Mouse (Mus musculus): ENCODE results near the gene Gpnmb. TPM values are rescaled to one million over a fixed set of nuclear protein-coding genes. Genes with fewer than 3 reads are reported as not detected.

The Gpnmb gene
- polyA plus RNA-seq, 1 experiment from 2014 or later, result 0.30 TPM

DNA sequence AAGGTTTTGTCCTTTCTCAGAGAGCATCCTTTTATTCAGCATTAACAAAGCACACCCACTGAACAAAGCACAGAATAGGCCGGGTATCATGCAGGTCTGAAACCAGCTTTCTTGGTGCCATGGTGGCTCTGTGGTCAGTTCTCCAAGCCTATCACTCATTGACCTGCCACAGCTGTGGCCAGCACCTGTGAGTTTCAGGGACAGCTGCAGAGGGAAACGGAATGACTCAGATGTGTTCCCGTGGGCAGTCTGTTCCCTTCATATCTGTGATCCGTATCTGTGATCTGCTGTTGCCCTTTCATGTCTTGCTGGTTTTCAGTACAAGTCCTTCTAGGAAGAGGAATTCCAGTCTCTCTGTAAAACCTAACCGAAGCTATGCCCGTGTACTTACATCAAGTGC is 10.2 kb downstream of the Gpnmb start:
- no peak overlapping the region for H3K9ac ChIP-seq (ENCODE audit: low read length)
- H3K4me3 ChIP-seq (replicated peaks; ENCODE audit: low read length), result no peak overlapping the region
- H3K36me3 ChIP-seq (ENCODE audit: control insufficient read depth, insufficient read depth, low read length), result no peaks in the 10 kb centered on the region
- no peaks in the 10 kb centered on the region for H3K4me1 ChIP-seq (ENCODE audit: control insufficient read depth, insufficient read depth, low read length)
- no peak for ATAC-seq (ENCODE audit: insufficient read depth, low FRiP score)
- WGBS, result 76% methylated on average over 6 of the region's 6 CpGs
- H3K27me3 ChIP-seq (ENCODE audit: control insufficient read depth, insufficient read depth, low read length), result no peaks in the 10 kb centered on the region
- H3K9me3 ChIP-seq (replicated peaks; ENCODE audit: control insufficient read depth, low read length), result no peaks in the 10 kb centered on the region
- no peak overlapping the region for H3K27ac ChIP-seq (ENCODE audit: low read length)
- H3K4me2 ChIP-seq (ENCODE audit: low read depth, low read length), result no peak overlapping the region

DNA sequence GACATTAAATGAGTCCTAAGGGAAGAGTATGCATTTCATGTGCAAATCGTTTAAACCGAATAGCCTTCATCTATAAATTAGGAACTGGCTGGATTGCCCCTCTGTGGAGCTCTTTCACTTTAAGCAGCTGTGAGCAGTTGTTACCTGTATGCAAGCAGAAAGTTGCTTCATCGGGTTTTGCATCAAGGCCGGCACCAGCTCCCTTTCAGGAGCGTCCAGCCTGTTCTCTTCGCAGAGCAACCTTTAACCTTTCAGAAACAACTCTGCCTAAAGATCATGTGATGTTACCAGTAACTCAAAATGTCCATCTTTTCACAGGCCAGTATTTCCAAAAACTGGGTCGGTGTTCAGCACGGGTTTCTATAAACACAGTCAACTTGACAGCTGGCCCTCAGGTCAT is 10.6 kb downstream of the Gpnmb start:
- Histone ChIP-seq H3K4me3 (replicated peaks; ENCODE audit: low read length) (no peak overlapping the region), H3K27ac (ENCODE audit: low read length) (no peak overlapping the region), H3K27me3 (ENCODE audit: control insufficient read depth, insufficient read depth, low read length) (no peaks in the 10 kb centered on the region), H3K36me3 (ENCODE audit: control insufficient read depth, insufficient read depth, low read length) (no peaks in the 10 kb centered on the region), H3K4me2 (ENCODE audit: low read depth, low read length) (no peak overlapping the region), H3K9ac (ENCODE audit: low read length) (no peak overlapping the region), H3K4me1 (ENCODE audit: control insufficient read depth, insufficient read depth, low read length) (no peaks in the 10 kb centered on the region), H3K9me3 (replicated peaks; ENCODE audit: control insufficient read depth, low read length) (no peaks in the 10 kb centered on the region)
- no peak for ATAC-seq (ENCODE audit: insufficient read depth, low FRiP score)
- 66% methylated on average over 8 of the region's 8 CpGs for WGBS

DNA sequence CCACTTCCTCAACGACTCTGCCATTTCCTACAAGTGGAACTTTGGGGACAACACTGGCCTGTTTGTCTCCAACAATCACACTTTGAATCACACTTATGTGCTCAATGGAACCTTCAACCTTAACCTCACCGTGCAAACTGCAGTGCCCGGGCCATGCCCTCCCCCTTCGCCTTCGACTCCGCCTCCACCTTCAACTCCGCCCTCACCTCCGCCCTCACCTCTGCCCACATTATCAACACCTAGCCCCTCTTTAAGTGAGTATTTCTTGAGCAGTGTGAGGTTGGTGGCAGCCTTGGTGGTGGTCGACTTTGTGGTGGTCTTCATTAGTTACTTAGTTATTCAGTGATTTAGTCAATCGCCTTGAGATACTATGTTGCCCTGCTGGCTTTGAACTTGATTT is 11.5 kb downstream of the Gpnmb start:
- no peak overlapping the region for H3K27ac ChIP-seq (ENCODE audit: low read length)
- H3K36me3 ChIP-seq (ENCODE audit: control insufficient read depth, insufficient read depth, low read length), result no peaks in the 10 kb centered on the region
- 68% methylated on average over 10 of the region's 10 CpGs for WGBS
- ATAC-seq (ENCODE audit: insufficient read depth, low FRiP score), result no peak
- H3K27me3 ChIP-seq (ENCODE audit: control insufficient read depth, insufficient read depth, low read length), result no peaks in the 10 kb centered on the region
- H3K4me1 ChIP-seq (ENCODE audit: control insufficient read depth, insufficient read depth, low read length), result no peaks in the 10 kb centered on the region
- H3K4me2 ChIP-seq (ENCODE audit: low read depth, low read length), result no peak overlapping the region
- no peak overlapping the region for H3K4me3 ChIP-seq (replicated peaks; ENCODE audit: low read length)
- no peaks in the 10 kb centered on the region for H3K9me3 ChIP-seq (replicated peaks; ENCODE audit: control insufficient read depth, low read length)
- no peak overlapping the region for H3K9ac ChIP-seq (ENCODE audit: low read length)

DNA sequence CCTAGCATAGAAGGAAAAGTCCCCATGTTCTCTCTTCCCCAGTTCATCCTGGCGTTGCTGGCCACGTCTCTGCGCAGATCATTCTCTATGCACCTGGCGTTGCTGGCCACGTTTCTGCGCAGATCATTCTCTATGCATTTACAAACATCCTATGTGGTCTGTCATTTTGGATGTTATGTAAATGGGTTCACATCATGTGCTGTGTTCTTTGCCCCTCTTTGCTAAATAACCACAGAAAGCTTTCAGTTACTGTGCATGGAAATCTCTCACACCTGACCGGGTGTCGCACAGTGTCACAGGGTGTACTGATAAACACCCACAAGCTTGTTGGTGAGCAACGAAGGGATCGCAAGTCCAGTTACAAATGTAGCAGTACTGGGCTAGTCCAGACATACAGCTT is 12.0 kb downstream of the Gpnmb start:
- no peaks in the 10 kb centered on the region for H3K4me1 ChIP-seq (ENCODE audit: control insufficient read depth, insufficient read depth, low read length)
- H3K9me3 ChIP-seq (replicated peaks; ENCODE audit: control insufficient read depth, low read length), result no peaks in the 10 kb centered on the region
- H3K9ac ChIP-seq (ENCODE audit: low read length), result no peak overlapping the region
- no peak overlapping the region for H3K27ac ChIP-seq (ENCODE audit: low read length)
- no peak for ATAC-seq (ENCODE audit: insufficient read depth, low FRiP score)
- H3K27me3 ChIP-seq (ENCODE audit: control insufficient read depth, insufficient read depth, low read length), result no peaks in the 10 kb centered on the region
- 86% methylated on average over 10 of the region's 10 CpGs for WGBS
- no peak overlapping the region for H3K4me3 ChIP-seq (replicated peaks; ENCODE audit: low read length)
- H3K36me3 ChIP-seq (ENCODE audit: control insufficient read depth, insufficient read depth, low read length), result no peaks in the 10 kb centered on the region
- H3K4me2 ChIP-seq (ENCODE audit: low read depth, low read length), result no peak overlapping the region

DNA sequence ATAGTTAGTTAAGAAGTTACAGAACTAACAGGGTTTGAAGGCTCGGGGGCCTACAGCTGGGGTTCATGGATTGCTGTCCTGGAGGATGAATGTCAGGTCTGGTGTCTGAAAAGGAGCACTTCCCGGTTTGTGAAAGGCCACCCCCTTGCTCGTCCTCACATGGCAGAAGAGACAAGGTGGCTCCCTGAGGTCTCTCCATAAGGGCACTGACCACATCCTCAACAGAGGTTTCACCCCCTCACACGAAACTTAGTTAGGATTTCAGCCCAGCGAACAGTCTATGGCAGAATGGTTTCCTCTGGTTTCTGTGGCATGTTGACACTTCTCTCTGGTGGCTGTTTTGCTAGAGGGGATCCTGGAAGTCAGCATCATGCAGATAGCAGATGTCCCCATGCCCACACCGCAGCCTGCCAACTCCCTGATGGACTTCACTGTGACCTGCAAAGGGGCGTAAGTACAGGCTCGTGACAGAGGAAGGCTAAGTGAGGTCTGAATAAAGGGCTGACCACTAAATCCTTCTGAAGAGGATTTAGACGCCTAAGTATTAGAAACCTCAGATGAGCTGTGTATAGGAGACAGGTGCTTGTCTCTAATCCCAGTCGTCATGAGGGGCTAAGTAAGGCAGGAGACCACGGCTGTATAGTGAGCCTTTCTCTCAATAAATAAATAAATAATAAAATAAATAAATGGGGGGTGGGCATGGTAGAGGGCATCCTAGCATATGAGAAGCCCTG is 14.5 kb downstream of the Gpnmb start:
- Histone ChIP-seq H3K27me3 (ENCODE audit: control insufficient read depth, insufficient read depth, low read length) (no peaks in the 10 kb centered on the region), H3K4me1 (ENCODE audit: control insufficient read depth, insufficient read depth, low read length) (no peaks in the 10 kb centered on the region), H3K4me3 (replicated peaks; ENCODE audit: low read length) (no peak overlapping the region), H3K4me2 (ENCODE audit: low read depth, low read length) (no peak overlapping the region), H3K9me3 (replicated peaks; ENCODE audit: control insufficient read depth, low read length) (no peaks in the 10 kb centered on the region), H3K9ac (ENCODE audit: low read length) (no peak overlapping the region), H3K27ac (ENCODE audit: low read length) (no peak overlapping the region), H3K36me3 (ENCODE audit: control insufficient read depth, insufficient read depth, low read length) (no peaks in the 10 kb centered on the region)
- ATAC-seq (ENCODE audit: insufficient read depth, low FRiP score), result no peak
- 74% methylated on average over 11 of the region's 11 CpGs for WGBS

DNA sequence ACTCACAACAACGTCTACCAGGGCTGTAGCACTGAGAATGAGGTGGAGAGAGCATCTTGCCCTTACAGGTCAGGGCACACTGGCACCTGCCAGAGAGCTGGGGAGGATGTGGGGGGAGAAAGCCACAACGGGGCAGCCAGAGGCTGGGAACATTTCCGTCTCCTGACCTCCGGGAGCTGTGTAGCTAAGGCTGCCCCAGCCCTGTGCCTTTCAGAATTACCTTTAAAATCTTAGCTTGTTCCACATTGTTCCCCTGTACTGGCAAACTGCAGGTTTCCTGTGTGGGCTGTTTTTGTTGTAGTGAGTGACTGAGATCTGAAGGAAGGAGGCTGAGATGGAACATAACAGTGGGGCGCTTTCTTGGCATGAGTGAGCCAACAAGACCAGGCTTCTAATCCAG is 15.8 kb downstream of the Gpnmb start:
- Histone ChIP-seq H3K27me3 (ENCODE audit: control insufficient read depth, insufficient read depth, low read length) (no peaks in the 10 kb centered on the region), H3K4me1 (ENCODE audit: control insufficient read depth, insufficient read depth, low read length) (no peaks in the 10 kb centered on the region), H3K4me3 (replicated peaks; ENCODE audit: low read length) (no peak overlapping the region), H3K36me3 (ENCODE audit: control insufficient read depth, insufficient read depth, low read length) (no peaks in the 10 kb centered on the region), H3K27ac (ENCODE audit: low read length) (no peak overlapping the region), H3K9ac (ENCODE audit: low read length) (no peak overlapping the region), H3K9me3 (replicated peaks; ENCODE audit: control insufficient read depth, low read length) (no peaks in the 10 kb centered on the region), H3K4me2 (ENCODE audit: low read depth, low read length) (no peak overlapping the region)
- ATAC-seq (ENCODE audit: insufficient read depth, low FRiP score), result no peak
- WGBS, result 66% methylated on average over 5 of the region's 5 CpGs

DNA sequence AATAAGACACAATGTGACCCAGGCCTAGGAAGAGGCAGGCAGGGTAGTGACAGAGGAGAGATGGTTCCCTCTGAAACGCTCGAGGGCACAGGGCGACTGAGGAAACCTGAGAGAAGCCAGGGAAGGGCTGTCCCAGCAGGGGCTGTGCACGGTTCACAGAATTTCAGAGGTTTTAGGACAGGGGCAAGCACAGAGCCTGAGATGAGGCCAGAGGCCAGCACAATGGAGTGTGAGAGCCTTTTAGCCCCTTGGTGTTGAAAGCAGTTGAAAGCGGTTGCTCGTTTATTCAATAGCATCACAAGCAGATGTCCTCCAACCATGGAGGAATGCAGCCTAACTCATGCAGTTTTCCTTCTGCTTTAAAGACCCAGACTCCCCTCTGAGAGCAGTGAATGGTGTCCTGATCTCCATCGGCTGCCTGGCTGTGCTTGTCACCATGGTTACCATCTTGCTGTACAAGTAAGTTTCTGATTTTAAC is 18.9 kb downstream of the Gpnmb start:
- no peak overlapping the region for H3K27ac ChIP-seq (ENCODE audit: low read length)
- H3K4me1 ChIP-seq (ENCODE audit: control insufficient read depth, insufficient read depth, low read length), result no peaks in the 10 kb centered on the region
- no peak overlapping the region for H3K9ac ChIP-seq (ENCODE audit: low read length)
- 38% methylated on average over 7 of the region's 7 CpGs for WGBS
- H3K36me3 ChIP-seq (ENCODE audit: control insufficient read depth, insufficient read depth, low read length), result no peaks in the 10 kb centered on the region
- ATAC-seq (ENCODE audit: insufficient read depth, low FRiP score), result no peak
- H3K4me3 ChIP-seq (replicated peaks; ENCODE audit: low read length), result no peak overlapping the region
- H3K9me3 ChIP-seq (replicated peaks; ENCODE audit: control insufficient read depth, low read length), result no peaks in the 10 kb centered on the region
- no peaks in the 10 kb centered on the region for H3K27me3 ChIP-seq (ENCODE audit: control insufficient read depth, insufficient read depth, low read length)
- no peak overlapping the region for H3K4me2 ChIP-seq (ENCODE audit: low read depth, low read length)

DNA sequence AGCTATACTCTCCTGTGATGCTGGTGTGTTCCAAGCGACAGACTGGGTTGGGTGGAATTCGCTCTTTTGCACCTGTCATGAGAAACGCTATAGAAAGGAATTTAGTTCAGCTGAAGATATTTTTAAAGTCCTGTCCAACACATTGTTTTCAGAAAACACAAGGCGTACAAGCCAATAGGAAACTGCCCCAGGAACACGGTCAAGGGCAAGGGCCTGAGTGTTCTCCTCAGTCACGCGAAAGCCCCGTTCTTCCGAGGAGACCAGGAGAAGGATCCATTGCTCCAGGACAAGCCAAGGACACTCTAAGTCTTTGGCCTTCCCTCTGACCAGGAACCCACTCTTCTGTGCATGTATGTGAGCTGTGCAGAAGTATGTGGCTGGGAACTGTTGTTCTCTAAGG is 19.7 kb downstream of the Gpnmb start:
- no peaks in the 10 kb centered on the region for H3K36me3 ChIP-seq (ENCODE audit: control insufficient read depth, insufficient read depth, low read length)
- H3K4me3 ChIP-seq (replicated peaks; ENCODE audit: low read length), result no peak overlapping the region
- no peaks in the 10 kb centered on the region for H3K9me3 ChIP-seq (replicated peaks; ENCODE audit: control insufficient read depth, low read length)
- WGBS, result 84% methylated on average over 9 of the region's 9 CpGs
- no peaks in the 10 kb centered on the region for H3K4me1 ChIP-seq (ENCODE audit: control insufficient read depth, insufficient read depth, low read length)
- H3K4me2 ChIP-seq (ENCODE audit: low read depth, low read length), result no peak overlapping the region
- no peaks in the 10 kb centered on the region for H3K27me3 ChIP-seq (ENCODE audit: control insufficient read depth, insufficient read depth, low read length)
- ATAC-seq (ENCODE audit: insufficient read depth, low FRiP score), result no peak
- no peak overlapping the region for H3K27ac ChIP-seq (ENCODE audit: low read length)
- no peak overlapping the region for H3K9ac ChIP-seq (ENCODE audit: low read length)

DNA sequence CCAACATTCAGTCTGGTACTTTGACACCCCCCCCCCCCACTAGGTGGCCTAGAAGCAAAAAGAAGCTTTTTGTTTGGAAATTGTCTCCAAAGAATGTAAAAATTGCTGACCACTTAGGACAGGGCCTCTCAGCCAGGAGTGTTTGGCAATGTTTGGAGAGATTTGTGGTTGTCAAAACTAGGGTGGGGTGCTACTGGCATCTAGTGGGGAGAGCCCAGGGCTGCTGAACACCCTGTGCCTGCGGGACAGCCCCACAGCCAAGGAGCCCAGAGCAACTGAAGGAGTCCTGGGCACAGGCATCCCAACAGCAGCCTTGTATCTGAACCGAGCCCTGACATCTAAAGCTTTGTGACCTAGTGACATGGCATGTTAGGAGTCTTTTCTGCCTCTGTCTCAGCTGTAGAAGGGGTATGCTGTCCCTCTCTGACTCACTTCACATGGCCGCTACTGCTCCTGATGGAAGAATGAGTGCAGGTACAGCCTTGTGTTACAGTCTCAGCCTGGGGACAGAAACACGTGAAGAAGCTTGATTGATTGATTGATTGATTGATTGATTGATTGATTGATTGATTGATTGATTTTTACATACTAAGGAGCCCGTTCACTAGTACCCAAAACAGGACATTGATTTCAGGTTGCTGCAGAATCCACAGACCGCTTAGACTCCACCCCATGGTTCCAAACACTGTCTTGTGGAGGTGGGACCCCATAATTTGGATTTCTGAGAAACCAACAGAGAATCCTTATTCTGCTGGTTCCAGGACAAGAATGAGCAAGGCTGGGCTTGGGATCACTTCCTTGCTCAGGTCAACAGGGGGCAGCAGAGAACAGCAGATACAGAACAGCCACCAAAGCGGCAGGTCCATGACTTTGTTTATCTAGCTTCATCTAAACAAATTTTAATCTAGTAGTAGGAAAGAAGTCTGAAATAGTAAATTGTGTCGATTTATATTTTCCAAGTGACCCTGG is 21.0 kb downstream of the Gpnmb start:
- Histone ChIP-seq H3K4me1 (ENCODE audit: control insufficient read depth, insufficient read depth, low read length) (no peaks in the 10 kb centered on the region), H3K27me3 (ENCODE audit: control insufficient read depth, insufficient read depth, low read length) (no peaks in the 10 kb centered on the region), H3K4me3 (replicated peaks; ENCODE audit: low read length) (no peak overlapping the region), H3K27ac (ENCODE audit: low read length) (no peak overlapping the region), H3K4me2 (ENCODE audit: low read depth, low read length) (no peak overlapping the region), H3K36me3 (ENCODE audit: control insufficient read depth, insufficient read depth, low read length) (no peaks in the 10 kb centered on the region), H3K9ac (ENCODE audit: low read length) (no peak overlapping the region), H3K9me3 (replicated peaks; ENCODE audit: control insufficient read depth, low read length) (no peaks in the 10 kb centered on the region)
- peak; percentile 44; the same call in 1 of the 2 replicates for ATAC-seq (ENCODE audit: insufficient read depth, low FRiP score)
- 34% methylated on average over 8 of the region's 8 CpGs for WGBS

All from stomach, embryonic 16.5 days (tissue).